Mouse (Mus musculus) lung, postnatal 0 days (tissue): ENCODE measurements around the gene Fsd1l. TPM values are rescaled to one million over a fixed set of nuclear protein-coding genes. Genes with fewer than 3 reads are reported as not detected.

Source experiments
- ATAC-seq: fragments of 200-750 bp; cut with Nextera tagmentation; 2 replicates; pipeline ENCODE4 v1.8.0; 2017; ENCODE audit warnings: moderate library complexity
- DNase-seq: peaks from one replicate; pipeline ENCODE4 v3.0.0-alpha.2; 2016; ENCODE audit warnings: low spot score
- H3K27ac ChIP-seq: fragments of 300-500 bp; sonication (generic); 2 replicates; pipeline ENCODE4 v1.5.1; 2014; ENCODE audit warnings: antibody characterized with exemption, mild to moderate bottlenecking, low read length, mixed read lengths
- H3K27me3 ChIP-seq: fragments of 300-500 bp; sonication (generic); replicated peaks from 2 replicates; pipeline ENCODE4 v1.6.1; 2014; ENCODE audit warnings: low read length, mixed read lengths; ENCODE audit not compliant: insufficient read depth
- H3K36me3 ChIP-seq: fragments of 300-500 bp; sonication (generic); 2 replicates; pipeline ENCODE4 v1.6.1; 2014; ENCODE audit warnings: low read length, mixed read lengths; ENCODE audit not compliant: insufficient read depth
- H3K4me1 ChIP-seq: fragments of 300-500 bp; sonication (generic); 2 replicates; pipeline ENCODE4 v1.6.1; 2014; ENCODE audit warnings: antibody characterized with exemption, low read depth, low read length, mixed read lengths; ENCODE audit not compliant: insufficient read depth
- H3K4me2 ChIP-seq: fragments of 300-500 bp; sonication (generic); replicated peaks from 2 replicates; pipeline ENCODE4 v1.6.1; 2014; ENCODE audit warnings: low read depth, mild to moderate bottlenecking, low read length, moderate library complexity, mixed read lengths
- H3K4me3 ChIP-seq: fragments of 300-500 bp; sonication (generic); 2 replicates; pipeline ENCODE4 v1.5.1; 2014; ENCODE audit warnings: low read depth, low read length
- H3K9ac ChIP-seq: fragments of 300-500 bp; sonication (generic); replicated peaks from 2 replicates; pipeline ENCODE4 v1.6.1; 2014; ENCODE audit warnings: low read depth, mild to moderate bottlenecking
- H3K9me3 ChIP-seq: fragments of 300-500 bp; sonication (generic); 2 replicates; pipeline ENCODE4 v1.6.1; 2016; ENCODE audit warnings: low read length, mixed read lengths
- CTCF ChIP-seq: IDR thresholded peaks from 2 replicates; pipeline ENCODE4 v1.5.1; 2016; ENCODE audit warnings: antibody characterized with exemption, mild to moderate bottlenecking
- EP300 ChIP-seq: IDR thresholded peaks from 2 replicates; pipeline ENCODE4 v1.6.1; 2016; ENCODE audit warnings: antibody characterized with exemption, mild to moderate bottlenecking, control low read depth
- WGBS: fragments of 180-500 bp; shearing (Covaris S2); extraction: QIAGEN DNeasy Blood & Tissue Kit; methylation state at CpG from one replicate; pipeline ENCODE4 v1.1.7; 2014; 5-methylcytosine and 5-hydroxymethylcytosine counted together
- polyA plus RNA-seq: library from polyadenylated mRNA; unstranded; fragments of >200 nt; fragmentation: Nextera tagmentation; extraction: Ambion mirVana; gene quantifications from 2 replicates; pipeline ENCODE4 v1.2.1, GENCODE M21; 2015

Gene Fsd1l
- polyA plus RNA-seq, 1 experiment from 2014 or later: 7.9 TPM

DNA sequence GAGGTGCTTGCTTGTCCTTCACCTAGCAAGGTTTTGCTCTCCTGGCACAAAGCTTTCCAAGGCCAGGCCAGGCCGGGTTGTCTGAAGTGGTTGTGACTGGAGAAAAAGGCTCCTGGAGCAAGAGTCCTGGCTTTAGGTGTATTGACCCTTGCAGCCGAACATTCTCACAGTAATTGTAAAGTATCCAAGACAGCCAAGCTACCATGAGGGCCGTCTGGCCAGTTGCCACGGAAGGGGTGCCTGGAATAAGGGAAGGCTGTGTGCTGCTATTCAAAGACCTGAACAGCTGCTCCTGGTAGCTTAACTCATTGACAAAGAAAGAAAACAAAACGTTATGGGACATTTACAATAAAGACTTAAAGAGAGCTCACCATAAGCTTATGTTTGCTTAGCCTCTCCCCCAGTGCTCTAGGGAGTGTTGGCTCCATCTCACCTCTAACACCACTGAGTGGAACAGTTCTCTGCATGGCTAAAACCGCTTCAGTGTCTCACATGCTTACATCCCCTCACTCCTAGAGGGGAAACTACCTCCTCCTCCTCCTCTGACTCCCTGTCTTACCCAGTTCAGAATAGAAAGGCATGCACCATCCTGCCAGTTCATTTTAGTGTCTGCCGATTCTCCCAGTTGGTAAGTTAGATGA, 6.1 kb downstream of the Fsd1l start:
- H3K27ac ChIP-seq: no peak overlapping the region
- H3K4me2 ChIP-seq: no peak overlapping the region
- H3K27me3 ChIP-seq: no peaks in the 10 kb centered on the region
- 47% methylated on average over 7 of the region's 7 CpGs for WGBS
- no peak overlapping the region for H3K9ac ChIP-seq
- H3K4me1 ChIP-seq: 0 out of 2 replicates have a peak, but pooled peaks cover 3% of the 10 kb centered on the region
- H3K9me3 ChIP-seq: 0 out of 2 replicates have a peak, but pooled peaks cover 6% of the 10 kb centered on the region
- no peak for TF ChIP-seq EP300
- no peak for TF ChIP-seq CTCF
- ATAC-seq: no peak
- no peak for DNase-seq
- no peaks in the 10 kb centered on the region for H3K36me3 ChIP-seq
- H3K4me3 ChIP-seq: no peak overlapping the region

DNA sequence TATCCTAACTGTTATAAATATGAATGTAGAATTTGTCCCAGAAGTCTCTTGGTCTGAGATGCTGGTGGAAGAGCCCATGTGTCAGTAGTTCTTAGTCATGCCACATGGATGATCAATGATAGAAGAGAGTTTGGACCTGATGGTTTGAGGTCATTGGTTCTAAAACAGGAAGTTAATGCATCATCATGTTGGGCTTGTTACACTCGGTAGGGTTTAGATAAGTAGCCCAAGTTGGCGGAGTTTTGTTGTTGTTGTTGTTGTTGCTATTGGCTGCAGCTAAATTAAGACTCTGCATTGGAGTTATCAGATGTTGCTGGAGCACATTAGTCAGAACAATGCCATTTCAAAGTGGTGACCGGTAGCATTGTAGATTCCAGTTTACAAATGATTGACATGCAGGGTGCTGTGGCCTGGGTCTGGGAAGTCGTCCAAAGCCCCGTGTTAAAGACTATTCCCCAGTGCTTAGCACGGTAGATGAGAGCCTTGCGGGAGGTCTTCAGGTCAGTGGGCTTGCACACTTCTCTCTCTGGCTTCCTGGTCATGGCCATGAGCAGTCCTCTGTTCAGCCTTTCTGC, 7.4 kb downstream of the Fsd1l start:
- DNase-seq: no peak

DNA sequence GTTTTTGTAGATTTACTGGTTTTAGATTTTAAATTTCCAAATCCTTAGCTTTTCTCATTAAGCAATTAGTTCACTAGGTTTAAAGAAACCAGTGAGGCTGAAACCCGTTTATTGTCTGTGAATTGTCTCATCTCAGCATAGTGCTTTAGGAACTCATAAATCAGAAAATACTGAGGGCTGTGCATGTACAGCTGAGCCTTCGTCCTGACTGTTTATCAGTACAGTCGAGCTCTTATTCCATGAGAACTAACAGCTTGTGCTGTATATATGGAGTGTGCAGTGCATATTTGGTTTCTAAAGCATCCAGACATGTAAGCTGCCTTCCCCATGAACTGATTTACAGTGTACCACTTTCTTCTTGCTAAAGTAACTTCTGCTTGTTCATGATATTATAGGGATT, 26.8 kb downstream of the Fsd1l start:
- Histone ChIP-seq H3K4me3 (no peak overlapping the region), H3K4me2 (no peak overlapping the region), H3K27ac (no peak overlapping the region), H3K9ac (no peak overlapping the region), H3K36me3 (peaks cover 4% of the 10 kb centered on the region), H3K27me3 (no peaks in the 10 kb centered on the region), H3K9me3 (no peaks in the 10 kb centered on the region), H3K4me1 (no peaks in the 10 kb centered on the region)
- 62% methylated on average over 3 of the region's 3 CpGs for WGBS
- no peak for ATAC-seq
- DNase-seq: no peak
- TF ChIP-seq CTCF: no peak
- no peak for TF ChIP-seq EP300

More for the DNA sequence above, 7.4 kb downstream of the Fsd1l start:
- ATAC-seq: no peak
- 66% methylated on average over 7 of the region's 7 CpGs for WGBS
- no peak for TF ChIP-seq CTCF
- no peak for TF ChIP-seq EP300
- no peak overlapping the region for H3K9ac ChIP-seq
- no peaks in the 10 kb centered on the region for H3K36me3 ChIP-seq
- 0 out of 2 replicates have a peak, but pooled peaks cover 3% of the 10 kb centered on the region for H3K4me1 ChIP-seq
- H3K4me2 ChIP-seq: no peak overlapping the region
- H3K27ac ChIP-seq: no peak overlapping the region
- no peaks in the 10 kb centered on the region for H3K27me3 ChIP-seq
- H3K9me3 ChIP-seq: 0 out of 2 replicates have a peak, but pooled peaks cover 6% of the 10 kb centered on the region
- no peak overlapping the region for H3K4me3 ChIP-seq

DNA sequence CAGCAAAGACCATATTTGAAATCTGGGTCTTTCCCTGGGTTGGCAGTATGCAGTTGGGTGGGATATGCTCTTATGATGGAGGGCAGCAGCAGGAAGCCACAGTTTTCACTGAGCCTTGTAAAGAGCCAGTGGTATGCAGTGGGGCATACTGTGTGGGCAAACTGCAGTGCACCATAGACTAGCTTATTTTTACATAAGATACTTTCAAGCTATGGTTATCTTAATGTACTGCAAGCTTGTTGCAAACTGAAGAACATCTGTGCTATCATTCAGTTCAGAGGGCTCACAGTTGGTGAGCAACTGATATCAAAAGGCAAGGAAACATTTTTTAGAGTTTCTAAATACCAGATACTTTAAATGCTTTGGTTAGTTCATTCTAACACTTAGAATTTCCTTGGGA, 29.4 kb downstream of the Fsd1l start:
- Histone ChIP-seq H3K4me1 (no peaks in the 10 kb centered on the region), H3K4me2 (no peak overlapping the region), H3K36me3 (no peaks in the 10 kb centered on the region), H3K27me3 (no peaks in the 10 kb centered on the region), H3K4me3 (no peak overlapping the region), H3K27ac (no peak overlapping the region), H3K9me3 (no peaks in the 10 kb centered on the region), H3K9ac (no peak overlapping the region)
- TF ChIP-seq EP300: no peak
- TF ChIP-seq CTCF: no peak
- ATAC-seq (no peak), DNase-seq (no peak)

DNA sequence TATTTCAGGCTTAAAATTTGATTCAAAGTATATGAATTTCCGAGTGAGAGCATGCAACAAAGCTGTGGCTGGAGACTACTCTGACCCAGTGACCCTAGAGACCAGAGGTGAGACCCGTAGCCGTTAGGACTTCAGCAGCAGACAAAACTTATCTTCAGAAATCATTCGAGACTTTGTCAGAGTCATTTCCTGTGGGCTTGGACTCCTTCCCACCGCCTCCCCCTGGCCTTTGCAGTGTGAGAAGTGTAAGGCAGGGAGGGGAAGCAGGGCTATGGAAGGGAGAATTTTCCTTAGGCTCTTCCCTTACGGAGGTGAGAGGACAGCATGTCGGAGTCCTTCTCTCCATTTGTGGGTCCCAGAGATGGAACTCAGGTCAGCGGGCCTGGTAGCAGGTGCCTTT, 50.8 kb downstream of the Fsd1l start:
- Histone ChIP-seq H3K9ac (no peak overlapping the region), H3K27me3 (no peaks in the 10 kb centered on the region), H3K9me3 (no peaks in the 10 kb centered on the region), H3K4me2 (no peak overlapping the region), H3K27ac (no peak overlapping the region), H3K4me3 (no peak overlapping the region), H3K36me3 (no peaks in the 10 kb centered on the region), H3K4me1 (no peaks in the 10 kb centered on the region)
- DNase-seq: no peak
- WGBS: 60% methylated on average over 8 of the region's 8 CpGs
- ATAC-seq: no peak
- no peak for TF ChIP-seq EP300
- TF ChIP-seq CTCF: no peak

DNA sequence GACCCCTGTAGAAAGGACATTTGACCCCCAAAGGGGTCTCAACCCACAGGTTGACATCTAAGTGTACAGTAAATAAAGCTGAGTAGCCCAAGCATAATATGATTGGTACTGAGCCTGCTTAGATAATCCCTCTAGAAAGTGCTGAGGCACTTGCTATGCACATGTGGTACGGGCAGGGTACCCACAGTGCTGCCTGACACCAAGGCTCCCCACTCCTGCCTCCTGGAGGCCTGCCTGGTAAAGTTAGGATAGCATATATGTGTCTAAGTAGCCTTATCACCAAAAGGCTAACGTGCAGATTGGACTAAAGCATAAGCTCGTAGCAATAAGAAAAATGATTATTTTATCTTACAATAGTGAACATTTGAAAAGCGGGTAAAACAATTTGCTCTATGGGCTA, 57.7 kb downstream of the Fsd1l start:
- TF ChIP-seq CTCF: no peak
- no peak for TF ChIP-seq EP300
- ATAC-seq (no peak), DNase-seq (no peak)
- no peaks in the 10 kb centered on the region for H3K36me3 ChIP-seq
- no peak overlapping the region for H3K4me2 ChIP-seq
- no peaks in the 10 kb centered on the region for H3K4me1 ChIP-seq
- H3K9me3 ChIP-seq: no peaks in the 10 kb centered on the region
- no peak overlapping the region for H3K27ac ChIP-seq
- WGBS: 82% methylated on average over 4 of the region's 4 CpGs
- no peak overlapping the region for H3K9ac ChIP-seq
- H3K27me3 ChIP-seq: no peaks in the 10 kb centered on the region
- no peak overlapping the region for H3K4me3 ChIP-seq
